Mouse (Mus musculus) embryo, embryonic 10.5 days (tissue): ENCODE data around the gene Gm14190.
"Not testable (repeated sequence)": the region's sequence is repeated elsewhere in the genome, so short reads cannot be mapped to it uniquely, and the experiment has no call there.

Experiments
- DNase-seq: peaks from one replicate; pipeline ENCODE4 v3.0.0-alpha.2; 2015; ENCODE audit warnings: low spot score

Gene Gm14190

DNA sequence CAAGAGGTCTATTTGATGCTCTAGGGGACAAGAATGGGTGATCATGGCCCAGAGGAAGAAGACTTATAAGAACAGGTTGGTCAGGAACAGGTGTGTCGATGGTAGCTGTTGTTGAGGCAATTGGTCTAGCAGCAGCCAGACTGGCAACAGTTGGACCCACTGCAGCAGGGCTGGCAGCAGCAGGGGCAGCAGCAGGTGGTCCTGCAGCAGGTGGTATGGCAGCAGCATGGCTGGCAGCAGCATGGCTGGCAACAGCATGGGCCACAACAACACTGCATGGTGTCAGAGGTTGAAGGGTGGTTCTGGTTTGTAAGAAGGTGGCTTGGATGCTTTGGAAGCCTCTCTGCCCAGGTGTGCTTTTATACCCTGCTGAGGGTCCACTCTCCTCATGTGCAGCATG, at the start of gene Gm14190:
Gm14190 (minus strand) TSS at position 278 of the 400 bp plus-strand sequence.
- DNase-seq = no peak

DNA sequence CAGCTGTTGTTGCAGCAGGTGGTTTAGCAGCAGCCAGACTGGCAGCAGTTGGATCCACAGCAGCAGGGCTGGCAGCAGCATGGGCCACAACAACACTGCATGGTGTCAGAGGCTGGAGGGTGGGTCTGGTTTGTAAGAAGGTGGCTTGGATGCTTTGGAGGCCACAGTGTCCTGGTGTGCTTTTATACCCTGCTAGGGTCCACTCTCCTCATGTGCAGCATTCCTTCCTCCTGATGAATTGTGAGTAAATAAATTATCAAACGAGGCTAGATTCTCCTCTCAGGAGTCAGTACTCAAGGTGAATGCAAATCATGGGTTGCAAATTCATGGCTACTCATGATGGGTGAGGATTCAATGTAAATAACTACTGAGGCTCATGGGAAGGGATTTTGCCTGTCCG, 43.6 kb upstream of the Gm14190 start, which contains the start of gene Gm14180:
Gm14180 (minus strand) TSS at position 101 of the 400 bp plus-strand sequence.
- no peak for DNase-seq

DNA sequence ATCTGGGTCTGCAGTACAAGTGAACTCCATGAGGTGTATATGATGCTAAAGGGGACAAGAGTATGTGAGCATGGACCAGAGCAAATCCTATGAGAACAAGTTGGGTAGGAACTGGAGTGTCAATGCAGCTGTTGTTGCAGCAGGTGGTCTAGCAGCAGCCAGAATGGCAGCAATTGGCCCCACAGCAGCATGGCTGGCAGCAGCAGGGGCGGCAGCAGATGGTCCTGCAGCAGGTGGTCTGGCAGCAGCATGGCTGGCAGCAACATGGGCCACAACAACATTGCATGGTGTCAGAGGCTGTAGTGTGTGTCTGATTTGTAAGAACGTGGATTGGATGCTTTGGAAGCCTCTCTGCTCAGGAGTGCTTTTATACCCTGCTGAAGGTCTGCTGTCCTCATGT, 33.5 kb upstream of the Gm14190 start:
- DNase-seq = no peak

DNA sequence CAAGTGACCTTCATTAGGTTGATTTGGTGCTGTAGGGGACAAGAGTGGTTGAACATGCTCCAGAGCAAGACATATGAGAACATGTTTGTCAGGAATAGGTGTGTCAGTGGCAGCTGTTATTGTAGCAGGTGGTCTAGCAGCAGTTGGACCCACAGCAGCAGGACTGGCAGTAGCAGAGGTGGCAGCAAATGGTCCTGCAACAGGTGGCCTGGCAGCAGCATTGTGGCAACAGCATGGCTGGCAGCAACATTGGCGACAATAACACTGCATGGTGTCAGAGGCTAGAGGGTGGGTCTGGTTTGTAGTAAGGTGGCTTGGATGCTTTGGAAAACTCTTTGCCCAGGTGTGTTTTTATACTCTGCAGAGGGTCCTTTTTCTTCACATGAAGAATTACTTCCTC, 28.2 kb upstream of the Gm14190 start:
- no peak for DNase-seq

DNA sequence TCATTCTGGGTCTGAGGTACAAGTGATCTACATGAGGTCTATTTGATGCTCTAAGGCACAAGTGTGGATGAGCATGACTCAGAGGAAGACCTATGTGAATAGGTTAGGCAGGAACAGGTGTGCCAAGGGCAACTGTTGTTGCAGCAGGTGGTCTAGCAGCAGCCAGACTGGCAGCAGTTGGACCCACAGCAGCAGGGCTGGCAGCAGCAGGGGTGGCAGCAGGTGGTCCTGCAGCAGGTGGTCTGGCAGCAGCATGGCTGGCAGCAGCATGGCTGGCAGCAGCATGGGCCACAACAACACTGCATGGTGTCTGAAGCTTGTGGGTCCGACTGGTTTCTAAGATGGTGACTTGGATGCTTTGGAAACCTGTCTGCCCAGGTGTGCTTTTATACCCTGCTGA, 5.3 kb downstream of the Gm14190 start:
- not testable (repeated sequence) for DNase-seq

DNA sequence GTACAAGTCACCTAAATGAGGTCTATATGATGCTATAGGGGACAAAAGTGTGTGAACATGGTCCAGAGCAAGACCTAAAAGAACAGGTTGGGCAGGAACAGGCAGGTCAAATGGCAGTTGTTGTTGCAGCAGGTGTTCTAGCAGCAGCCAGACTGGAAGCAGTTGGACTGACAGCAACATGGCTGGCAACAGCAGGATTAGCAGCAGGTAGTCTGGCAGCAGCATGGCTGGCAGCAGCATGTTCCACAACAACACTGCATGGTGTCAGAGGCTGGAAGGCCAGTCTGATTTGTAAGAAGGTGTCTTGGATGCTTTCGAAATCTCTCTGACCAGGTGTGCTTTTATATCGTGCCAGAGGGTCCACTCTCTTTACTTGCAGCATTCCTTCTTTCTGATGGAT, 7.1 kb downstream of the Gm14190 start:
- no peak for DNase-seq

DNA sequence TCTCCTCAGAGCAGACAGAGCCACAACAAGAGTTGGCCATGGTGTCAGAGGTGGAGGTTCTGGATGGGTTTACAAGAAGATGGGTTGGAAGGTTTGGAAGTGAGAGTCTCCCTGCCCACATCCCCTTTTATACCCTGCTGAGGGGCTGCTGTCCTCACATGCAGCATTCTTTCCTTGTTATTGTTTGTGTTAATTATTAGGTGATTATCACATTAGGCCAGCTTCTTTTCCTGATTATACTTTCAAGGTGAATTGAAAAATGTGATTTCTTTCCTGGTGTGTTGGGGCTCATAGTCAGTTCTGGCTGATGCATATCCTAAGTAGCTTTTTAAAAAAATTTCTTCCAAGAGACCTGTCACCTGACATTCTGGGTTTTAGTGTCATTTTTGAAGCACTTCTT, 24.7 kb downstream of the Gm14190 start, which contains the start of gene Krtap4-6:
Krtap4-6 (minus strand) TSS at position 101 of the 400 bp plus-strand sequence.
- DNase-seq = no peak

DNA sequence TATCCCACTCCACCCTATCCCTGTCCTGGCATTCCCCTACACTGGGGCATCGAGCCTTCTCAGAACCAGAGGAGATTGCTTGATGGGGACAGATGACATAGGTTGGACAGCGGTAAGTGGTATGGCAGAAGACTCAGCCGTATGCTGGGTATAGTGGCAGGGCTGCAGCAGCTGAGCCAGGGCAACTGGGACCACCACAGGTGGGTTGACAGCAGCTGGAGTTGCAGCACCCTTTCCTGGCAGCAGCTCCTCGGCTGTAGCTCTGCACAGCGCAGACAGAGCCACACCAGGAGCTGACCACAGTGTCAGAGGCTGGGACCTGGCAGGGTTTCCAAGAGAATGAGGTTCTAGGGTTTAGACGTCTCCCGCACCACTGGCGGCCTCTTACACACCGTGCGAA, 27.7 kb downstream of the Gm14190 start:
- no peak for DNase-seq

DNA sequence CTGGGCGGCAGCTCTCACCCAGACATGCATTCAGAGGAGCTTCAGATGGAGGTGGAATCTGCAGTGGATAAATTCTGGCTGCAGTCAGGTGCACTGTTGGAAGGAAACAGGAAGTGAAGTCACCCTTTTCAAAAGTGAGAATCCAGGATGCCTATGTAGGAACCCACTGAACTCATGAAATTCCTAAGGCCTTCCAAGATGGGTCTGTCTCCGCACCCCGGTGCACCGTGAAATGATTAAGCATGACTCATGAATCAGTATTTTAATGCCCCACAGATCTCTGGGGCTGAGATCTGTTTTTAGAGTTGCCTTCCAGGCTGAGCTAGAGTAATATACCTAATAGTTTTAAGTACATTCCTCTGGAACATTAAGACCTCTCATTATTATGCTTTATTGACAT, 31.3 kb downstream of the Gm14190 start:
- DNase-seq = no peak

DNA sequence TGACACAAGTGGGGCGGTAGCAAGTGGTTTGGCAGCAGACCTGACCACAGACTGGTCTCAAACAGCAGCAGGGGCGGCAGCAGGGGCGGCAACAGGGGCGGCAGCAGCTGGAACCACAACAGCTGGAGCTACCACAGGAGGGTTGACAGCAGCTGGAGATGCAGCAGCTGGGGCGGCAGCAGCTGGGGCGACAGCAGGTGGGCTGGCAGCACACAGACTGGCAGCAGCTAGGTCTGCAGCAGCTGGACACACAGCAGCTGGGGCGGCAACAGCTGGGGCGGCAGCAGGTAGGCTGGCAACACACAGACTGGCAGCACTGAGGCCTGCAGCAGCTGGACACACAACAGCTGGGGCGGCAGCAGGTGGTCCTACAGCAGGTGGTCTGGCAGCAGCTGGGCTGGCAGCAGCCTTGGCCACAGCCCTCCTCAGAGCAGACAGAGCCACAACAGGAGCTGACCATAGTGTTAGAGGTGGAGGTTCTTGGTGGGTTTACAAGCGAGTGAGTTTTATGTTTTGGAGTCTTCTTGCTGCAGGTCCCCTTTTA, 32.0 kb downstream of the Gm14190 start, which contains the start of gene Gm11563:
Gm11563 (minus strand) TSS at position 494 of the 544 bp plus-strand sequence.
- not testable (repeated sequence) for DNase-seq

DNA sequence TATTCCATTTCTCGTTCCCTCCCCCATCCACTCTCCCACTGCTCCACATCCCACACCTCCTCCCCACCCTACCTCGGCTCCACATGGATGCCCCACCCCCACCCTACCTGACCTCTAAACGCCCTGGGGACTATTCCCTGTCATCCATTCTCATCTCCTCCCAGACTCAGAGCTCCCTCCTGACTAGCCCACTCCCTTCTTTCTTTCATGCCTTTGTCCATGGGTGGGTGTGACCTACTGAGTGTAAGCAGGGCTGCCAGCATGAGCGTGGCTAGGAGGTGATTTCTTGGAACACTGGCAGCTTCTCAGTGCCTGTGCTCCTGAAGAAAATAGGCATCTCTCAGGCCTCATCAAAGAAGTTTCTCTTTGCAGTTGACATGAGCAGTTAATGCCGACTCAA, 33.5 kb downstream of the Gm14190 start:
- no peak for DNase-seq

DNA sequence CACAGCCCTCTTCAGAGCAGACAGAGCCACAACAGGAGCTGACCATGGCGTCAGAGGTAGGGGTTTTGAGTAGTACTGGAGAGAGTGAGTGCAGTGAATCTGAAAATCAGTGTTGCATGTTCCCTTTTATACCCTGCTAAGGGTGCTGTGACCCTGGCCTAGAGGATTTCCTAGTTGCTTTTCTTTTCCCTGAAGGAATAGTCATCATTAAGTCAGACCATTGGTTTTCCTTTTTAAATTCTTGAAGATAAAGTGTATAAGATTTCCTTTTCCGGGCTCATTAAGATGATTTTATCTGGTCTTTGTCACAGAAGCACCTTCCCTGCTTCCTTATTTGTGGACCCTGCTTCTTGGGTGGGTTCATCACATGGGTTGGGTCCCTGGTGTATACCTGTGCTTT, 40.4 kb downstream of the Gm14190 start, which contains the start of gene Gm11555:
Gm11555 (minus strand) TSS at position 101 of the 400 bp plus-strand sequence.
- DNase-seq = no peak

DNA sequence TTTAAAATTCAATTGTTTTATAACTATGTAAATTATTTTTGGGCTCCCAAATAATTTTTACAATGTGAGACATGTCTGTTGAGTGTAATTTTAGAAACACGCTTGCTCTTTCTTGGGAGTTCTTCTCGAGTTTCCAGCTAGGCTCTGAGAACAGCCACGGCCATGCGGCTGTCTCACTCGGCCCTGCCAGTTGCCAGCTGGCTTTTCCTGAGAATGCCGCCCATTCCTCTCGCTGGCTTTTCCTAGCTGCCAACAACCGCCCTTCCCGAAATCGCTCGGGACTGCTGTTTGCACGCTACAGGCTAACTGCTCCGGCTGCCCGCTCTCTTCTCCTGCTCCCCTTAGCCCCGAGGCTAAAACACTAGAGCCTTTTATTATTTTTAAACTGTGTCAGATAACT, 44.1 kb downstream of the Gm14190 start:
- DNase-seq = no peak

DNA sequence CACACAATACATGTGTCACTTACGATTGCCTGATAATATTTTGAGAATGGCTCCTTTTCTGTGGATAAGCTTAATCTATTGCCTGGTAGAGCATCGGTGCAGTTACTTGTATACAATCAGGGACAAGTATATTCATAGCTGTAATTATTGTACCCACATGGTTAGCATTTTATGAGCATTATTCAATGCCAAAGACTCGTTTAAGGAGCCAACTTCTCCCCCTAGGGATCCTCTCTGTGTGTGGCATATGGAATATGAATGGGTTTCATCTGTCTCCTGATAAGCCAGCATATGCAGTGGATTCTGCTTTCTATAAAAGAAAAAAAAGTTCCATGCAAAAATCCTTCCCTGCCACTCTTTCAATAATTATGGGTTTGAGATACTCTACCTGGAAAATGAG, 46.2 kb downstream of the Gm14190 start:
- DNase-seq = no peak

DNA sequence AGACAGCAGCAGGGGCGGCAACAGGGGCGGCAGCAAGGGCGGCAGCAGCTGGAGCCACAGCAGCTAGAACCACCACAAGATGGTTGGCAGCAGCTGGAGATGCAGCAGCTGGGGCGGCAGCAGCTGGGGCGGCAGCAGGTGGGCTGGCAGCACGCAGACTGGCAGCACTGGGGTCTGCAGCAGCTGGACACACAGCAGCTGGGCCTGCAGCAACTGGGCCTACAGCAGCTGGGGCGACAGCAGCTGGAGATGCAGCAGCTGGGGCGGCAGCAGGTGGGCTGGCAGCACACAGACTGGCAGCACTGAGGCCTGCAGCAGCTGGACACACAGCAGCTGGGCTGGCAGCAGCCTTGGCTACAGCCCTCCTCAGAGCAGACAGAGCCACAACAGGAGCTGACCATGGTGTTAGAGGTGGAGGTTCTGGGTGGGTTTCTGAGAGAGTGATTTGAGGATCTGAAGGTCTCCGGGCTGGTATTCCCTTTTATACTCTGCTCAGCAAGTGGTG, 46.9 kb downstream of the Gm14190 start, which contains the start of gene Krtap4-7:
Krtap4-7 (minus strand) TSS at position 455 of the 505 bp plus-strand sequence.
- not testable (repeated sequence) for DNase-seq

DNA sequence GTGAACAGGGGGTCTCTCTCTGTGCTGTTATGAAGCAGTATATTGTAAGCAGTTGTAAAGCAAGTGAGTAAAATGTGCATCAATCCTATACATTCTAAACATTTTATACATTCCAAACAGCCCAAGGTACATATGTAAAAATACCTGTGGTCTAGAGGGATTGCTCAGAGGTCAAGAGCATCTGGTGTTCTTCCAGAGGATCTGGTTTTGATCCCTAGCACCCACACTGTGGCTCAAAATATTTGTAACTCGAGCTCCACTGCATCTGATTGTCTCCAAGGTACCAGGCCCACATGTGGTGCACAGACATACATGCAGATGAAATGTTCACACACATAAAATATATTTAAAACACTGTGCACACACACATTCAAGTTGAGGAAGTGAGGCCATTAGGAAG, 49.6 kb downstream of the Gm14190 start:
- no peak for DNase-seq
